Mouse (Mus musculus) embryonic fibroblast, embryonic 13.5 days (primary cell): ENCODE results near the gene Wnt10a.
A peak's percentile ranks its signal among the peaks of the same experiment; 100 is the strongest.

Experiments used
- CTCF ChIP-seq: IDR thresholded peaks from 2 replicates; pipeline ENCODE4 v1.5.1; 2011; ENCODE audit warnings: mild to moderate bottlenecking, control low read depth, low read length, moderate library complexity, borderline replicate concordance; ENCODE audit not compliant: insufficient read depth
- POLR2A ChIP-seq: IDR thresholded peaks from 2 replicates; pipeline ENCODE4 v1.6.1; 2011; ENCODE audit warnings: low read depth, mild to moderate bottlenecking, control low read depth, low read length, moderate library complexity

DNA sequence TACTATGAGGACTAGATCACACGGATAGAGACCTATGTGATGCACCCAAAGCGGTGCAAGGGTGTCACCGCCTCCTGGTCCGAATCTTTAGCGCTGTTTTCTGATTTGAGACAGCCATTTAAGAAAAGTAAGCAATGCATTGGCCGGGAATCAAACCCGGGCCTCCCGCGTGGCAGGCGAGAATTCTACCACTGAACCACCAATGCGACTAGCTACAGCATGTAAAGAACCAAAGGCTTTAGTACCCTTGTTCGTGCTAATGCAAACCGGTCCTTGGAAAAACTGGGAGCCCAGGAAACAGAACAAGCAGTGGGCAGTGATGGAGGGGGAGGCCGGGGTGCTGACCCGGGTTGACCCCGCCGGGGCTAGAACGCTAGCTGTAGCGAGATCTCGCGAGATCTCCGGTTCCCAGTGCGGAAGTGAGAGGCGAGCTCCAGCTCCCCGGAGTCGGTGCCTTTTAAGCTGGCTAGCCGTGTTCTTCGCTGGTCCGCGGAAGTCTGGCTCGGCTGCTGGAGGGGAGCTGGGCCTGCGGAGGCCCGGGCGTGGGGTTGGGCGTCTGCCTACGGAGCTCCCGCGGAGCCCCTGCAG is 25.4 kb downstream of the Wnt10a start:
- no peak for TF ChIP-seq CTCF
- TF ChIP-seq POLR2A = peak; percentile 83
